Mouse (Mus musculus): ENCODE results near the gene Doc2a.

DNA sequence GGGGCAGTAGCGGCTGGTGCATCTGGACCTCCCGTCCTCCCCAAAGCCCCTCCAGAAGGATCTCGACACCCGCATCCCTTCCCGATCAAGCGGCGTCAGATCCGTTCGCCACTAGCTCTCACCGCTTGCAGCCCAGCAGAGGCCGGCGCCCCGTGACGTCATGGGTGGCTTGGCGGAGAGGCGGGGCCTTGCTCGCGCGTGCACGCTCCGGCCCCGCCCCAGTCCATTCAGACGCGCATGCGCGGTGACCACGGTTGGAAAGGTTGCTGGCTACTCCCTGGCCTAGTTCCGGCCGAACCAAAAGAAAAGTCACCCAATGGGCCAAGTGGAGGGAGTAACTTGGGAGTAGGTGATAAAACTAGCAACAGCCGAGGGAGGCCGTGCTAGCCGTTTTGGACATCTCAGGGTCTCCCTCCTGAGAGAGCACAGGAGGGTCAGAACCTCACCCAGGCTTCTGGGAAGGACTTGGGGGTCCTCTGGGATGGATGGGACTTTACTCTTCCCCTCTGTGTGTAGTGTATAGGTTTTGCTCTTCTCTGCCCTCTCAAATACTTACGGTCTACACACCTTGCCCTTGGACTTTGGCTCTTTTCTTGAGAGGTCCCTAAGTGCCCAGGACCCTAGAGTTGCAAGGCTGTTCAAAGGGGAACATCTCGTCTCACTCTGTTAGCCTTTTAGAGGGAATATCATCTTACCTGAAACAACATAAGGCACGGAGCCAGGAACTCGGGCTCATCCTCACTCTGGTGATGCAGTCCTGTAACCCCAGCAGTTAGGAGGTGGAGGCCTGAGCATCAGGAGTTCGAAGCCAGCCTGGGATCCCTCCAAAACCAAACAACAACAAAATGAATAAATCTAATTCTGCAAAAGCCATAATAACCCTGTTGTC, 51.1 kb downstream of the Doc2a start:
- peak; percentile 95 for TF ChIP-seq POLR2A (IDR thresholded peaks at IDR 0.05; ENCODE audit: insufficient read depth, low read depth, low read length)
- TF ChIP-seq CTCF (IDR thresholded peaks at IDR 0.05), result no peak
- TF ChIP-seq EP300 (IDR thresholded peaks at IDR 0.05; ENCODE audit: insufficient read depth, low read depth, low read length), result 0 out of 2 replicates have a peak, but pooled peaks have one; percentile 3
